Mouse (Mus musculus): ENCODE measurements around the gene Eif4a2. TPM values are rescaled to one million over a fixed set of nuclear protein-coding genes. Genes with fewer than 3 reads are reported as not detected.

The Eif4a2 gene
- 686 TPM for polyA plus RNA-seq (2014; fragmentation: Illumina TruSeq; extraction: RNeasy Lipid Tissue Mini Kit (QIAGEN cat#74804); ENCODE audit: low read depth, low replicate concordance)

GRCm38 (mm10) chr16:23107231-23107942 is at the start of gene Eif4a2:
Gene Eif4a2, plus strand, starts transcription at chr16:23107444.

GRCm38 (mm10) chr16:23057668-23058447 is 49.4 kb upstream of the Eif4a2 start, which contains the start of gene Kng1:
Gene Kng1, plus strand, starts transcription at chr16:23057865.

GRCm38 (mm10) chr16:23127673-23128375 is 20.6 kb downstream of the Eif4a2 start, which contains the start of gene Rfc4:
Gene Rfc4, minus strand, starts transcription at chr16:23127737.

GRCm38 (mm10) chr16:23146280-23146679 is 39.0 kb downstream of the Eif4a2 start, which contains the start of gene Adipoq:
Gene Adipoq, plus strand, starts transcription at chr16:23146536.

Other genes with a start within 250 kb of the Eif4a2 start
- 11.7 TPM for gene Tbccd1, start 249.8 kb upstream of the Eif4a2 start, polyA plus RNA-seq (2014; fragmentation: Illumina TruSeq; extraction: RNeasy Lipid Tissue Mini Kit (QIAGEN cat#74804); ENCODE audit: low read depth, low replicate concordance)
- 53.6 TPM for gene Dnajb11, start 249.6 kb upstream of the Eif4a2 start, polyA plus RNA-seq (2014; fragmentation: Illumina TruSeq; extraction: RNeasy Lipid Tissue Mini Kit (QIAGEN cat#74804); ENCODE audit: low read depth, low replicate concordance)
- gene Ahsg, start 216.2 kb upstream of the Eif4a2 start, polyA plus RNA-seq (2014; fragmentation: Illumina TruSeq; extraction: RNeasy Lipid Tissue Mini Kit (QIAGEN cat#74804); ENCODE audit: low read depth, low replicate concordance) = 21.7 TPM
- gene Fetub, start 189.1 kb upstream of the Eif4a2 start, polyA plus RNA-seq (2014; fragmentation: Illumina TruSeq; extraction: RNeasy Lipid Tissue Mini Kit (QIAGEN cat#74804); ENCODE audit: low read depth, low replicate concordance) = 0.73 TPM
- 0.26 TPM for gene Hrg, start 156.4 kb upstream of the Eif4a2 start, polyA plus RNA-seq (2014; fragmentation: Illumina TruSeq; extraction: RNeasy Lipid Tissue Mini Kit (QIAGEN cat#74804); ENCODE audit: low read depth, low replicate concordance)
- 0.71 TPM for gene Kng2, start 78.0 kb upstream of the Eif4a2 start, polyA plus RNA-seq (2014; fragmentation: Illumina TruSeq; extraction: RNeasy Lipid Tissue Mini Kit (QIAGEN cat#74804); ENCODE audit: low read depth, low replicate concordance)
- 1.0 TPM for gene Kng1, start 49.6 kb upstream of the Eif4a2 start, polyA plus RNA-seq (2014; fragmentation: Illumina TruSeq; extraction: RNeasy Lipid Tissue Mini Kit (QIAGEN cat#74804); ENCODE audit: low read depth, low replicate concordance)
- 12.4 TPM for gene Rfc4, start 20.3 kb downstream of the Eif4a2 start, polyA plus RNA-seq (2014; fragmentation: Illumina TruSeq; extraction: RNeasy Lipid Tissue Mini Kit (QIAGEN cat#74804); ENCODE audit: low read depth, low replicate concordance)
- 21.3 TPM for gene Adipoq, start 39.1 kb downstream of the Eif4a2 start, polyA plus RNA-seq (2014; fragmentation: Illumina TruSeq; extraction: RNeasy Lipid Tissue Mini Kit (QIAGEN cat#74804); ENCODE audit: low read depth, low replicate concordance)
- 7.8 TPM for gene St6gal1, start 117.3 kb downstream of the Eif4a2 start, polyA plus RNA-seq (2014; fragmentation: Illumina TruSeq; extraction: RNeasy Lipid Tissue Mini Kit (QIAGEN cat#74804); ENCODE audit: low read depth, low replicate concordance)

Data from heart, adult 10 weeks (tissue).